Mouse (Mus musculus): Measurements from ENCODE around the gene Phf2. TPM values are rescaled to one million over a fixed set of nuclear protein-coding genes. Genes with fewer than 3 reads are reported as not detected.

The Phf2 gene
- polyA plus RNA-seq, 1 experiment from 2014 or later = 6.1 TPM

- Histone ChIP-seq H3K36me3 (ENCODE audit: control insufficient read depth, insufficient read depth, low read length) (no peaks in the 10 kb centered on the region), H3K9me3 (ENCODE audit: control insufficient read depth, low read length) (no peaks in the 10 kb centered on the region), H3K27ac (ENCODE audit: low read depth, low read length) (no peak overlapping the region), H3K9ac (ENCODE audit: low read depth, low read length) (no peak overlapping the region), H3K4me2 (ENCODE audit: low read length) (no peak overlapping the region), H3K4me3 (ENCODE audit: low read length) (no peak overlapping the region), H3K4me1 (ENCODE audit: control insufficient read depth, insufficient read depth, low read depth, low read length) (peaks cover 2% of the 10 kb centered on the region), H3K27me3 (replicated peaks; ENCODE audit: control insufficient read depth, insufficient read depth, low read length) (no peaks in the 10 kb centered on the region)
- 38% methylated on average over 27 of the region's 27 CpGs for WGBS
- ATAC-seq = no peak
Observed at GRCm38 (mm10) chr13:48782727-48783725, 87.9 kb downstream of the Phf2 start.

- Histone ChIP-seq H3K9me3 (ENCODE audit: control insufficient read depth, low read length) (no peaks in the 10 kb centered on the region), H3K4me3 (ENCODE audit: low read length) (no peak overlapping the region), H3K9ac (ENCODE audit: low read depth, low read length) (no peak overlapping the region), H3K4me2 (ENCODE audit: low read length) (no peak overlapping the region), H3K27me3 (replicated peaks; ENCODE audit: control insufficient read depth, insufficient read depth, low read length) (no peaks in the 10 kb centered on the region), H3K36me3 (ENCODE audit: control insufficient read depth, insufficient read depth, low read length) (no peaks in the 10 kb centered on the region), H3K27ac (ENCODE audit: low read depth, low read length) (no peak overlapping the region), H3K4me1 (ENCODE audit: control insufficient read depth, insufficient read depth, low read depth, low read length) (peaks cover 2% of the 10 kb centered on the region)
- 64% methylated on average over 9 of the region's 9 CpGs for WGBS
- no peak for ATAC-seq
Observed at GRCm38 (mm10) chr13:48780345-48781010, 90.4 kb downstream of the Phf2 start.

GRCm38 (mm10) chr13:48779592-48780344 lies 91.2 kb downstream of the Phf2 start:
- H3K9me3 ChIP-seq (ENCODE audit: control insufficient read depth, low read length) = no peaks in the 10 kb centered on the region
- H3K4me3 ChIP-seq (ENCODE audit: low read length) = no peak overlapping the region
- no peaks in the 10 kb centered on the region for H3K36me3 ChIP-seq (ENCODE audit: control insufficient read depth, insufficient read depth, low read length)
- H3K9ac ChIP-seq (ENCODE audit: low read depth, low read length) = no peak overlapping the region
- no peaks in the 10 kb centered on the region for H3K27me3 ChIP-seq (replicated peaks; ENCODE audit: control insufficient read depth, insufficient read depth, low read length)
- no peak overlapping the region for H3K27ac ChIP-seq (ENCODE audit: low read depth, low read length)
- 52% methylated on average over 11 of the region's 11 CpGs for WGBS
- peaks cover 2% of the 10 kb centered on the region for H3K4me1 ChIP-seq (ENCODE audit: control insufficient read depth, insufficient read depth, low read depth, low read length)
- H3K4me2 ChIP-seq (ENCODE audit: low read length) = no peak overlapping the region
- no peak for ATAC-seq

GRCm38 (mm10) chr13:48778138-48778537 lies 92.8 kb downstream of the Phf2 start:
- 71% methylated on average over 4 of the region's 4 CpGs for WGBS
- Histone ChIP-seq H3K9ac (ENCODE audit: low read depth, low read length) (no peak overlapping the region), H3K27me3 (replicated peaks; ENCODE audit: control insufficient read depth, insufficient read depth, low read length) (no peaks in the 10 kb centered on the region), H3K4me3 (ENCODE audit: low read length) (no peak overlapping the region), H3K27ac (ENCODE audit: low read depth, low read length) (no peak overlapping the region), H3K9me3 (ENCODE audit: control insufficient read depth, low read length) (no peaks in the 10 kb centered on the region), H3K4me1 (ENCODE audit: control insufficient read depth, insufficient read depth, low read depth, low read length) (no peaks in the 10 kb centered on the region; the same call in none of the 2 replicates), H3K36me3 (ENCODE audit: control insufficient read depth, insufficient read depth, low read length) (no peaks in the 10 kb centered on the region), H3K4me2 (ENCODE audit: low read length) (no peak overlapping the region)
- ATAC-seq = no peak

- Histone ChIP-seq H3K27ac (ENCODE audit: low read depth, low read length) (no peak overlapping the region), H3K4me1 (ENCODE audit: control insufficient read depth, insufficient read depth, low read depth, low read length) (no peaks in the 10 kb centered on the region), H3K9ac (ENCODE audit: low read depth, low read length) (no peak overlapping the region), H3K4me3 (ENCODE audit: low read length) (no peak overlapping the region), H3K4me2 (ENCODE audit: low read length) (no peak overlapping the region), H3K36me3 (ENCODE audit: control insufficient read depth, insufficient read depth, low read length) (no peaks in the 10 kb centered on the region), H3K27me3 (replicated peaks; ENCODE audit: control insufficient read depth, insufficient read depth, low read length) (no peaks in the 10 kb centered on the region), H3K9me3 (ENCODE audit: control insufficient read depth, low read length) (no peaks in the 10 kb centered on the region)
- WGBS = 83% methylated on average over 7 of the region's 7 CpGs
- no peak for ATAC-seq
Observed at GRCm38 (mm10) chr13:48774506-48774905, 96.4 kb downstream of the Phf2 start.

- H3K4me1 ChIP-seq (ENCODE audit: control insufficient read depth, insufficient read depth, low read depth, low read length) = no peaks in the 10 kb centered on the region
- no peaks in the 10 kb centered on the region for H3K9me3 ChIP-seq (ENCODE audit: control insufficient read depth, low read length)
- H3K9ac ChIP-seq (ENCODE audit: low read depth, low read length) = no peak overlapping the region
- H3K36me3 ChIP-seq (ENCODE audit: control insufficient read depth, insufficient read depth, low read length) = no peaks in the 10 kb centered on the region
- no peak overlapping the region for H3K4me2 ChIP-seq (ENCODE audit: low read length)
- no peak overlapping the region for H3K4me3 ChIP-seq (ENCODE audit: low read length)
- no peaks in the 10 kb centered on the region for H3K27me3 ChIP-seq (replicated peaks; ENCODE audit: control insufficient read depth, insufficient read depth, low read length)
- 51% methylated on average over 11 of the region's 11 CpGs for WGBS
- H3K27ac ChIP-seq (ENCODE audit: low read depth, low read length) = no peak overlapping the region
- peak; percentile 77 for ATAC-seq
Observed at GRCm38 (mm10) chr13:48768109-48768508, 102.8 kb downstream of the Phf2 start.

GRCm38 (mm10) chr13:48763701-48764245 lies 107.1 kb downstream of the Phf2 start:
- ATAC-seq = no peak
- 37% methylated on average over 11 of the region's 11 CpGs for WGBS
- Histone ChIP-seq H3K36me3 (ENCODE audit: control insufficient read depth, insufficient read depth, low read length) (no peaks in the 10 kb centered on the region), H3K4me1 (ENCODE audit: control insufficient read depth, insufficient read depth, low read depth, low read length) (no peaks in the 10 kb centered on the region), H3K9me3 (ENCODE audit: control insufficient read depth, low read length) (no peaks in the 10 kb centered on the region), H3K4me3 (ENCODE audit: low read length) (no peak overlapping the region), H3K9ac (ENCODE audit: low read depth, low read length) (no peak overlapping the region), H3K27ac (ENCODE audit: low read depth, low read length) (no peak overlapping the region), H3K4me2 (ENCODE audit: low read length) (no peak overlapping the region), H3K27me3 (replicated peaks; ENCODE audit: control insufficient read depth, insufficient read depth, low read length) (no peaks in the 10 kb centered on the region)

- Histone ChIP-seq H3K9me3 (ENCODE audit: control insufficient read depth, low read length) (no peaks in the 10 kb centered on the region), H3K36me3 (ENCODE audit: control insufficient read depth, insufficient read depth, low read length) (no peaks in the 10 kb centered on the region), H3K27me3 (replicated peaks; ENCODE audit: control insufficient read depth, insufficient read depth, low read length) (no peaks in the 10 kb centered on the region), H3K27ac (ENCODE audit: low read depth, low read length) (no peak overlapping the region), H3K4me1 (ENCODE audit: control insufficient read depth, insufficient read depth, low read depth, low read length) (no peaks in the 10 kb centered on the region), H3K9ac (ENCODE audit: low read depth, low read length) (no peak overlapping the region), H3K4me2 (ENCODE audit: low read length) (no peak overlapping the region), H3K4me3 (ENCODE audit: low read length) (no peak overlapping the region)
- no peak for ATAC-seq
- 78% methylated on average over 8 of the region's 8 CpGs for WGBS
Observed at GRCm38 (mm10) chr13:48760855-48761436, 110.0 kb downstream of the Phf2 start.
